Mouse (Mus musculus) erythroid progenitor cell, adult 5-6 weeks (primary cell): ENCODE results near the gene Gm28729. TPM values are rescaled to one million over a fixed set of nuclear protein-coding genes. Genes with fewer than 3 reads are reported as not detected.

Source experiments
- ATAC-seq: replicated peaks from 2 replicates; pipeline ENCODE4 v1.8.0; 2016; ENCODE audit warnings: moderate number of reproducible peaks, mild to moderate bottlenecking, moderate TSS enrichment, inconsistent platforms; ENCODE audit not compliant: poor library complexity, low FRiP score, severe bottlenecking
- total RNA-seq, 2 experiments: library from RNA; stranded (forward) in 1 of 2; stranded (reverse) in 1 of 2; fragments of 150-400 nt in 1 of 2; fragments of 186-747, 209-891 nt in 1 of 2; gene quantifications; 2 replicates each; pipeline versions ENCODE4 v1.2.3 to v1.2.4; 2015 to 2017; ENCODE audit warnings: low replicate concordance in 2 of 2

Gm28729 gene
- total RNA-seq, 2 experiments from 2014 or later = not detected

- ATAC-seq = no peak
Observed at GRCm38 (mm10) chr9:96470266-96470974, 54.6 kb downstream of the Gm28729 start.

- ATAC-seq = no peak
Observed at GRCm38 (mm10) chr9:96469556-96470265, 55.4 kb downstream of the Gm28729 start.

GRCm38 (mm10) chr9:96463708-96464107 lies 61.4 kb downstream of the Gm28729 start:
- no peak for ATAC-seq

GRCm38 (mm10) chr9:96461607-96462006 lies 63.5 kb downstream of the Gm28729 start:
- no peak for ATAC-seq

GRCm38 (mm10) chr9:96460117-96460865 lies 64.8 kb downstream of the Gm28729 start:
- ATAC-seq = no peak

- ATAC-seq = no peak
Observed at GRCm38 (mm10) chr9:96455618-96456017, 69.4 kb downstream of the Gm28729 start.

GRCm38 (mm10) chr9:96452956-96453355 lies 72.1 kb downstream of the Gm28729 start:
- ATAC-seq = no peak

- ATAC-seq = no peak
Observed at GRCm38 (mm10) chr9:96450900-96451720, 74.0 kb downstream of the Gm28729 start.

GRCm38 (mm10) chr9:96449514-96449913 lies 75.5 kb downstream of the Gm28729 start:
- no peak for ATAC-seq

- no peak for ATAC-seq
Observed at GRCm38 (mm10) chr9:96445351-96445750, 79.7 kb downstream of the Gm28729 start.

GRCm38 (mm10) chr9:96442081-96442480 lies 83.0 kb downstream of the Gm28729 start:
- no peak for ATAC-seq

- no peak for ATAC-seq
Observed at GRCm38 (mm10) chr9:96438334-96438871, 86.7 kb downstream of the Gm28729 start.

GRCm38 (mm10) chr9:96437805-96438333 lies 87.2 kb downstream of the Gm28729 start:
- ATAC-seq = no peak

- ATAC-seq = no peak
Observed at GRCm38 (mm10) chr9:96436901-96437804, 87.9 kb downstream of the Gm28729 start.
